Mouse (Mus musculus): Measurements from ENCODE around the gene Uqcrh. TPM values are rescaled to one million over a fixed set of nuclear protein-coding genes. Genes with fewer than 3 reads are reported as not detected.

Uqcrh gene
- 100 to 1,000 TPM; 365 to 424 TPM for polyA plus RNA-seq (2017; shearing (Covaris generic))

DNA sequence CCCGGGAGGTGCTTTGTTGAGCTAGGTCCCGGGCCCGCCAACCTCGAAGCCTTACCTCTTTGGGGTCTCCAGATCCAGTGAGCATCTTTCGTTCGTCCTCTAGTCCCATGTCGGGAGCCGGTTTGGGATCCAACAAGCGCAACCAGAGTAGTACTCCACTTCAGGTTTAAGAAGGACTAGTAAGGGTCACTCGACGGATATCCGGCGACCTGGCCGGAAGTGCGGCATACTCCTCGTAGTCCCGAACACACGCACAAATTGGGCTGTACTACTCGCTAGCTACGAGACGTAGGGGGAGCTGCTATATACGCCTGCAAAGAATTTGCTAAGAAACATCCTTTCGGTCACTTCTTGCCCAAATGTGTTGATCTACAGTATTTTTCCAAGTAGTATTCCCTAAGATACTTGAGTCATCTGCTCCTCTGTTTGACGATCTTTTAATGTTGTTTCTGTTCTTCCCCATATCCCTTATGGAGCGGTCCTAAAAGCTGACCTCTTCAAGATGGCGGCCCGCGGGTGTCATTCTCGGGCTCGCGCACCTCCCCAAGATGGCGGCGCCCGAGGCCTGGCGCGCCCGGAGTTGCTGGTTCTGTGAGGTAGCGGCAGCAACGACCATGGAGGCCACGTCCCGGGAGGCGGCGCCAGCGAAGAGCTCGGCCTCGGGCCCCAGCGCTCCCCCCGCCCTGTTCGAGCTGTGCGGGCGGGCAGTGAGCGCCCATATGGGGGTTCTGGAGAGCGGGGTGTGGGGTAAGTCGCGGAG, at the start of gene Uqcrh, which contains the start of gene Lrrc41:
Uqcrh (minus strand) TSS at position 211 of the 760 bp plus-strand sequence.
Lrrc41 (plus strand) TSS at position 409 of the 760 bp plus-strand sequence.

DNA sequence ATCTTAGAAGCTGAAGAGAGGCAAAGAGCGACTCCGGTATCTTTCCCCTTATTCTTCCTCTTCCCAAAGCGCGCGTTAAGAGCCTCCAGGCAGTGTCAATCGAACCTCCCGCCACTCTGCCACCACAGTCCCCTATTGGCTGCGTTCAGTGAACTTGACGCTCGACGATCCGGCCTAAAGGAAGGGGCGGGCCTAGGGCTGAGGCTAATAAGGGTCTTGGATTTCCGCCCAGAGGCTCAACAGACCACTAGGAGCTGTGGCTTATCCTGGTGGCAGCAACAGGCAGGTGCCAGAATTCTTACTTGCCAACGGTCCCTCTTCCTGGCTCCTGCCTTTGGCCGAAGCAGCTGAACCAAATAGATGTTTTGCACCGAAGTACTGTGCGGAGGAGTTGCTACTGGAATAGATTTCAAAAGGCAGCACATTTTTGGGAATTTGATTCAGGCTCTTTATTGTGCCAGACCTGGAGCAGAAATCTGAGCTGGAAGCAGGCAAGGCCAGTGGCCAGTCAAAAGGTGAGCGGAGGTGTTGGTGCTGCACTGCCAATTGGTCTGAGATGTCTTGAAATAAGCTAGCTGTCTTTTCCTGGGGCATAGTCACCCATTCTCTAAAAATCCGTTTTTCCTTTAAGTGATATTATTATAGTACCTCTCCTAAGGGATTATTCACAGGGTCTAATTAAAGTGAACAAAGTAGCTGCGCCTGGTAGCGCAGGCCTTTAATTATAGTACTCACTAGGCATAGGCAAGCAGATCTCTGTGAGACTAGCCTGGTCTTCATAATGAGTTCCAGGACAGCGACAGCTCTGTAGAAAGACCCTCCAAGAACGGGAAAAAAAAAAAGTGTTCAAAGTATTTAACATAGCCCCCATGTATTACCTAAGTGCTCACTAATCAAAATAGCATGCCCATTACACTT, 49.0 kb upstream of the Uqcrh start, which contains the start of the genes Rad54l and Pomgnt1:
Rad54l (minus strand) TSS at position 89 of the 918 bp plus-strand sequence.
Pomgnt1 (plus strand) TSS at position 239 of the 918 bp plus-strand sequence.

DNA sequence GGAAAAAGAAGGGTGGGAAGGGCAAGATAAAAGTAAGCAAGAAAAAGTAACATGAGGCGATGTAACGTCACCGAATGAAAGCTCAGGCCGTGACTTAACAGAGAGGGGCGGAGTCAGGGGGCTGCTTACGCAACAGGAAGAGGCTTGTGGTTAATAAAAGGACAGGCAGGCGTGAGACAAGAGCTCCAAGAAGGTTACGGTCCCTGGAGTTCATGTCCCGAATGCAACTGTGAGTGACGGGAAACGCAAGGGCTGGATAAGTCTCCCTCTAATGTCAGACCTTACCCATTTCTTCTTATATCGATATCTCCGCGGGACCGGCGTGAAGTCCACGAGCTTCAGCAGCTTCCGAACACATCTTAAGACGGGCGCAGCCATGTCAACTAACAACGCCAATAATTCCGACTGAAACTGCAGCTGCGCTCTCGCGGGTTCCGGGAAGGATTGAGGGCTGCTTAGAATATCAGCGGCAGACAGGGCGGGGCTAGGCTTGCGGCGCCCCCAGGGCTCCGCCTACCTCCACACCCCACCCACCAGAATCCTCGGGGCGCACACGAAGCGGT, 21.4 kb downstream of the Uqcrh start, which contains the start of gene Nsun4:
Nsun4 (minus strand) TSS at position 478 of the 563 bp plus-strand sequence.

DNA sequence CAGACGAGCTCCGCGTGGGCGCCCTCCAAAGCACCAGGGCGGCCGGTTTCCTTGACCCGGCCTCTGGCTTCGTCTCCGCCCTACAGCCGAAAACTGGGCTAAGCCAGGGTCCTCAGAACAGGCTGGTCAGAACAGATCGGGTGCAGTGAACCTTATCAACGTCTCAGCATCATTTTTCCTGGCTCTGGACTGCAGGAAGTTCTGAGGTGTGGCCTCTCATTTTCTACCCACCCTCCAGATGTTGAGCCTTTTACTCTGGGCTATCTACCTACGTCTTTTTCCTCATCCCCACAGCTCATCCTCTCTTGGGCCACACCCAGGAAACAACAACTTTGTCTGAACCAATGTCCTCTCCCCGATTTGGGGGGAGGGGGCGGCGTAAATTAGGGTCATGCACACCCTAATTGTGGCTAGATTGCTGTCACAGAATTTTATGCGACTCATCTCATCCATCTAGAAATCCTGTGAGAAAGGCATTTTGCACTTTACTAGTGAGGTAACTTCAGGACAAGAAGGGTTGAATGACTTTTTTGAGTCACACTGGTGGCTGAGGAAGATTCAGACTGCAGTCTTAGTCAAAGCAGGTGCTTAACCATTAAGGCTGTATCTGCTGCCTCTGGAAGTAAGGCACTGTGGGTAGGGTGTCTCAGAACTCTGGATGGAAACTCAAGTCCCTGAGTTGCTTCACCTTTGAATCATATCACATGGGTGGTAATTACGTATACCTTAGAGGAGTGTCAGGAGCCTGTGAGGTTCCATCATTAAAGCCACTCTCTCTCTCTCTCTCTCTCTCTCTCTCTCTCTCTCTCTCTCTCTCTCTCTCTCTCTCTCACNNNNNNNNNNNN, 56.7 kb downstream of the Uqcrh start, which contains the start of gene Faah:
Faah (minus strand) TSS at position 25 of the 845 bp plus-strand sequence.

Other genes with a start within 250 kb of the Uqcrh start
- 10 to 100 TPM; 19.6 to 24.1 TPM for gene Mob3c, start 247.0 kb downstream of the Uqcrh start, polyA plus RNA-seq (2017; shearing (Covaris generic))
- gene Mknk1, start 235.9 kb downstream of the Uqcrh start, polyA plus RNA-seq (2017; shearing (Covaris generic)), result 10 to 100 TPM; 57.3 to 68.6 TPM
- 1 to 10 TPM in 1 of 2 experiments, not detected in 1; 2.3 TPM for gene Kncn, start 190.7 kb downstream of the Uqcrh start, polyA plus RNA-seq (2017; shearing (Covaris generic))
- gene 6430628N08Rik, start 184.4 kb downstream of the Uqcrh start, polyA plus RNA-seq (2017; shearing (Covaris generic)), result 1 to 10 TPM in 1 of 2 experiments, not detected in 1; 1.6 TPM
- gene Dmbx1, start 135.1 kb downstream of the Uqcrh start, polyA plus RNA-seq (2017; shearing (Covaris generic)), result 1 to 10 TPM in 1 of 2 experiments, under 1 TPM in 1; 0.04 to 2.1 TPM
- 100 to 1,000 TPM; 126 to 198 TPM for gene Faah, start 57.1 kb downstream of the Uqcrh start, polyA plus RNA-seq (2017; shearing (Covaris generic))
- 10 to 100 TPM; 23.5 to 25.0 TPM for gene Nsun4, start 21.2 kb downstream of the Uqcrh start, polyA plus RNA-seq (2017; shearing (Covaris generic))
- gene Lrrc41, start 198 bp upstream of the Uqcrh start, polyA plus RNA-seq (2017; shearing (Covaris generic)), result 10 to 100 TPM; 38.4 to 39.0 TPM
- 1 to 10 TPM; 2.5 to 4.4 TPM for gene Rad54l, start 48.6 kb upstream of the Uqcrh start, polyA plus RNA-seq (2017; shearing (Covaris generic))
- gene Pomgnt1, start 48.8 kb upstream of the Uqcrh start, polyA plus RNA-seq (2017; shearing (Covaris generic)), result 10 to 100 TPM; 27.6 to 41.3 TPM
- gene Lurap1, start 76.3 kb upstream of the Uqcrh start, polyA plus RNA-seq (2017; shearing (Covaris generic)), result under 1 TPM; 0.13 to 0.34 TPM
- gene Tspan1, start 92.5 kb upstream of the Uqcrh start, polyA plus RNA-seq (2017; shearing (Covaris generic)), result under 1 TPM in 1 of 2 experiments, not detected in 1; 0.32 TPM
- not detected for gene 1700042G07Rik, start 98.3 kb upstream of the Uqcrh start, polyA plus RNA-seq (2017; shearing (Covaris generic))
- not detected for gene Gm49337, start 98.3 kb upstream of the Uqcrh start, polyA plus RNA-seq (2017; shearing (Covaris generic))
- 1 to 10 TPM; 3.8 to 5.7 TPM for gene Pik3r3, start 146.5 kb upstream of the Uqcrh start, polyA plus RNA-seq (2017; shearing (Covaris generic))

Measured in inflammation-experienced regulatory T-cells (primary cell).